Mouse (Mus musculus) cerebellum, adult 18-20 months (tissue): ENCODE measurements around the gene Uck1.

Source experiments
- DNase-seq, 2 experiments: peaks; one replicate each; pipeline ENCODE4 v3.0.0; 2021

Gene Uck1

GRCm38 (mm10) chr2:32218541-32219334 is 41.2 kb downstream of the Uck1 start:
- DNase-seq: peak; percentile 55 to 70

GRCm38 (mm10) chr2:32218113-32218512 is 41.8 kb downstream of the Uck1 start:
- peak; percentile 50 to 66 for DNase-seq

- no peak for DNase-seq
These were observed 42.3 kb downstream of the Uck1 start for GRCm38 (mm10) chr2:32217656-32218055.

GRCm38 (mm10) chr2:32216506-32216905 is 43.5 kb downstream of the Uck1 start:
- no peak for DNase-seq

- DNase-seq: no peak
These were observed 44.4 kb downstream of the Uck1 start for GRCm38 (mm10) chr2:32215576-32215975.

GRCm38 (mm10) chr2:32213000-32213399 is 47.0 kb downstream of the Uck1 start:
- peak in 1 of 2 experiments; percentile 49 for DNase-seq

GRCm38 (mm10) chr2:32211689-32212088 is 48.3 kb downstream of the Uck1 start:
- peak; percentile 63 to 69 for DNase-seq

- DNase-seq: no peak
These were observed 52.3 kb downstream of the Uck1 start for GRCm38 (mm10) chr2:32207682-32208081.
